Mouse (Mus musculus) embryo, embryonic 9.5 days (tissue): Measurements from ENCODE around the gene Appl2.

Experiments
- DNase-seq: peaks from one replicate; pipeline ENCODE4 v3.0.0-alpha.2; 2017; ENCODE audit errors: extremely low spot score

The Appl2 gene

DNA sequence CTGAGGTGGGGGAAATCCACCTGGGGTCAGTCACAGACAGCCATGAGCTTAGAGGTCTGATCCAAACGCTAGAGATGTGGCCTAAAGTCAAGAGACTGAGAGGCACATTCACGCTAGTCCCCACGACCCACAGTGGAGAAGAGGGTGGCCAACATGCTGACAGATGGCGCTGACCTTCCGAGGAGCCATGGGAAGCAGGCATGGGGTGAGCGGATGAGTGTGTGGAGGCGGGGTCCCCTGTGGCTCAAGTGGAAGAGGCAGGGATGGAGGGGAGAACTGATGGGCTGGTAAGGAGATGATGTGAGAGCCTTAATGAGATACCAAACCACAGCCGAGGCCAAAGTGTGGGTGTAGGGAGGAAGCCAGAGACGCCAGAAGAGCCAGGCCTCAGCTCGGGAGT, 16.8 kb downstream of the Appl2 start:
- DNase-seq = no peak

GRCm38 (mm10) chr10:83630899-83631298, 17.6 kb downstream of the Appl2 start:
- no peak for DNase-seq

- DNase-seq = no peak
These were observed 18.7 kb downstream of the Appl2 start for GRCm38 (mm10) chr10:83629878-83630277.

- DNase-seq = no peak
These were observed 19.3 kb downstream of the Appl2 start for GRCm38 (mm10) chr10:83629190-83629781.

- DNase-seq = no peak
These were observed 20.3 kb downstream of the Appl2 start for GRCm38 (mm10) chr10:83628241-83628640.

DNA sequence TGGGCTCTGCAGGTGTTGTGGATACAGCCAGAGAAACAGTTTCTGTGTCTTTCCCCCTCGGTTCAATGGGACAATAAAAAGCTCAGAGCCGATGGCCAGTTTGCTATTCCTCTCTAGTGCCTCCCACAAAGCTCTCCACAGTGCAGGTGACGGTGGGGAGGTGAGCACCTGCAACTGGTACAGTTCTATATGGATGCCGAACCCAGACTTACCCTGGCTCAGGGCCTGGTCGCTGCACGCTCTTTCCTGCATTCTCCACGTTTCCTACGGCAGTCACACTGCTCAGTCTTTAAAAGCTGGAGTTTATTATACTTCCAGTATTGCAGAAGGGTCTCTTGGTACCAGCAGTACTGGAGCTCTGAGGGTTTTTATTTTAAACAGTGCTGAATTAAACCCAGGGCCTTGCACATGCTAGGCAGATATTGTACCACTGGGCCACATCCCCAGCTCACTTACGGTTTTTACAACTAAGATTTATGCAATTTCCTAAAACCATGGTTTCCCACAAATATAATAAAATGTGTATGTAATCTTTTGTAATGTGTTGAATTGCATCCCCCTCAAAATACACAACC, 21.3 kb downstream of the Appl2 start:
- DNase-seq = no peak

- DNase-seq = no peak
These were observed 23.7 kb downstream of the Appl2 start for GRCm38 (mm10) chr10:83624841-83625240.

DNA sequence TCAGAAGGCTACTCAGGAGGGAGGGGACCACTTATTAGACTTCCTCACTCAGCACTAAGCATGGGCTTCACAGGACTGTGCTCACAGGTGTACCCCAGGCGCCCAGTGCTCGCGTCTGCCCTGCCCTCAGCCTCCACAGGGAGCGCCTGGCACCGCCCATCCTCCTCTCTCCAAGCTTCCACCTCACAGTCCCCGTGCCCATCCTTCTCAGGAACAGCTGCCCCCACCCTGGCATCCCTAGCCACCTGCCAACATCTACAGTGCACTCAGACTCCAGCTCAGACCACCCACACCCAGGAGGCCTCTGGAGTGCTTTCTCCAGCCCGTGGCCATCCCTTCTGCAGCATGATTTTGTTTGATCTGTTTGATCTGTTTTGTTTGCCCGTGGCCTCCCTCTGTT, 24.5 kb downstream of the Appl2 start:
- DNase-seq = no peak

DNA sequence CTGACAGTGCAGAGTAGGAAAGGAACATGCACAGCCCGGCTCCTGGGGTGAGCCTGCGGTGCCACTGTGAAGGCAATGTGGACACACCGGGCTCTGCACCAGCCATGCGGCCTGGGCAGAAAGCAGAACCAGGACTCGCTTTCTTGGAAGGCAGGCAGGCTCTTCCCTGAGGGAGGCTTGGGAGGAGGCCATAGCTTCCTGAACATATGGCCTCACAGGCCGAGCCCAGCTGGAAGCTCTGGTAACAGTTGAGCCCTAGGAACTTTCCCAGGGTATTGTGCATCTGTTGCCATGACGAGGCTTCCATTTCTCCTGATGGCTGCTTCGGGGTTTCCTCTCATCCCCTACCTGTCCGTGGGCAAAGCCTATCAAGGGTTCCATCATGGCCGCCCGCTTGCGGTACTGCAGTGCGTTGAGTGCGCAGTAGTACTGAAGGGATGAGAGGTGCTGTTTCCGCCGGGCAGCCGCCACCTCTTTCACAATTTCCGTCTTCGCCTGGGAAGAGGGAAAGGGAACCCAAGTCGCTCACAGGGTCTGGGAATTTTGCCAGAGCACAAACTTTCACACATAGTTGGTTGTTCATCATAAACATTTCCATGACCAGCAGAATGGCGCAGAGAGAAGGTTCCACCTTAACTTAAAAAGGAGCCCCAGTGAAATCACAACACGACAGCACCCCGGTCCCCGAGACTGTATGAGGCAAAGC, 28.0 kb downstream of the Appl2 start:
- DNase-seq = no peak

- no peak for DNase-seq
These were observed 29.6 kb downstream of the Appl2 start for GRCm38 (mm10) chr10:83618819-83619440.

- peak; percentile 41 for DNase-seq
These were observed 31.2 kb downstream of the Appl2 start for GRCm38 (mm10) chr10:83617366-83617765.

DNA sequence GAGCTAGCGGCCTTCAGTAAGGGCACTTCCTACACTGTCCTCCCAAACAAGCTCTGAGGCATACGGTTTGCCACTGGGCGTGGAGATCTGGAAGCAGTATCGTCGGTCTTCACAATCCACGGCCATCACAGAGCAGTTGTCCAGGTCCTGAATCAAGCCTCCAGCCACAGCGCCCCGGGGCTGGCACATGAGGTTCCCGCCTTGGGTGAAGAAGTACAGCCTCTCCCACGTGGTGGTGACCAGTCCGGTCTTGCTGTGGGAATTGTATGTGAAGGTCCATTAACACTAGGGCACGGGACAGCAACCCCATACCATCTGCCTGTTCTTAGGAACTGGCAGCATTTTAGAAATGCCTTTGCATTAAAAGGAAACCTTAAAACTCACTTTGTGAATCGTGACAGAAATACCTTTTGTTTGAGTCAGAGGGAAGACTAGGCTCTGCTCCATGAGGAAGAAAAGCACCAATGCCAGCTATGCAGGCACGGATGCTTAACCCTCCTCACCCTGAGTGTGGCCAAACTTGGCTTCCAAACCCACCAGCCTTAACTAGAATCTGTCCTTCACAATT, 35.8 kb downstream of the Appl2 start:
- DNase-seq = no peak

DNA sequence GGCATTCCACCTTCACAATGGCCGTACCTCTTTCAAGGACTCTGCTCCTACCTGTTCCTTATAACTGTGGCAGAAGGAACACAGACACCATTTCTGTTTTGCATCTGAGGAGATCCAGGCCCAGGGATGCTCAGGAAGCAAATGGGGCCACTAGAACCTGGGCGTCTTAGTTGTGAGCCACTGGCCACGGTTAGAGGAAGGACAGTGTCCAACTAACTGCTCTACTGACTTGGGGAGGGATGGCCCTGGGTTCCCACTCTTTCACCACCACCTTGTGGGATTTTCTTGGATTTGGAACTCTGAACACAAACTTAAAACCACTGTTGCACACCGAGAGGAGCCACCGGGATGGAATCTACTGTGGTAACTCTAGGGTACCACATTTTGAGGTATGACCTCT, 36.7 kb downstream of the Appl2 start:
- DNase-seq = no peak

DNA sequence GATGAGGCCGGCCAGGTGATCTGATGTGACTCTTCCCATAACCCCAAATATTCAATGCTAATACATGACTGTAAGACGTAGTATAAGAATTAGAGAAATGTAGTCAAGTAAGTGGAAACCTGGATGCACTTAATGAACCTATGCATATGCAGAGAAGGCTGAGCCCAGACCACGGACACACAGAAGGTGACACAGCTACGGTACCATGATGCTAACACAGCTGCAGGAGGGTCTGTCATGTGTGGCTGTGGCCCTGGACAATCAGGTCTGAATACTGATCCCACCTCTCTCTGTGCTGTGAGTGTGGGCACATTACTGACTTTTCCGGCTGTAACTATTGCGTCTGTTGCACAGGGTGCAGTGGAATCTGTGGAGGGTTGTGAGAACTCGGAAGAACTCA, 38.0 kb downstream of the Appl2 start:
- DNase-seq = no peak

DNA sequence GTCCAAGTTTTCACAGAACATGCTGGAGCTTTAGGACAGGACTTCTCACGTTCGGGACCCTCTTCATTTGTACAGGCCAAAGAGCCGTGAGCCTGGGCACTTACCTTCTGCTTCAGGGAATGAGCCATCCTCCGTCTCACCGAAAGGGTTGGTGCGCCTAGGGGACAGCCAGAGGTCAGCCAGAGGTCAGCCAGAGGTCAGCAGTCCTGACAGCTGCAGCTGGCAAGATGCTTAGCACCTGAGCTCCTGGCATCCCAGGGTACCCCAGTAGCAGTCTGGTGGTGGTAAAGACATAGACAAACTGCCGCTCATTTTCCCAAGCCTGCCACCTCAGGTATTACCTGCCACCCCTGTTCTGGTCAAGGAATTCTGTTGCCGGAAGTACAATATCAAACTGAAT, 39.9 kb downstream of the Appl2 start:
- no peak for DNase-seq

DNA sequence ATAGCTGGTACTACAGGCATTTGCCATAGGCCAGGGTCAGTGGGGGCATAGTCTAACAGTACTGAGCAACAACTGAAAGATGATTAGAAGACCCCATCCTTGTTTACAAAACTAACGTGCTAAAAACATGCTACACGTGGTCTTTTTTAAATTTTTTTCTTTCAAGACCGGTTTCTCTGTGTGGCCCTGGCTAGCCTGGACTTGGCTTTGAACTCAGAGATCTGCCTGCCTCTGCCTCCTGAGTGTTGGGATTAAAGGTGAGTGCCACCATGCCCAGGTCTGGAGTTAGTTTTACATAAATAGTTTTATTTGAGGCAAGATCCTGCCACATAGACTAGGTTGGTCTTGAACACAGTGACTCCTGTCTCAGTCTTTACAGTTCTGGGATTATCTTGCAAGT, 41.4 kb downstream of the Appl2 start:
- DNase-seq = no peak

DNA sequence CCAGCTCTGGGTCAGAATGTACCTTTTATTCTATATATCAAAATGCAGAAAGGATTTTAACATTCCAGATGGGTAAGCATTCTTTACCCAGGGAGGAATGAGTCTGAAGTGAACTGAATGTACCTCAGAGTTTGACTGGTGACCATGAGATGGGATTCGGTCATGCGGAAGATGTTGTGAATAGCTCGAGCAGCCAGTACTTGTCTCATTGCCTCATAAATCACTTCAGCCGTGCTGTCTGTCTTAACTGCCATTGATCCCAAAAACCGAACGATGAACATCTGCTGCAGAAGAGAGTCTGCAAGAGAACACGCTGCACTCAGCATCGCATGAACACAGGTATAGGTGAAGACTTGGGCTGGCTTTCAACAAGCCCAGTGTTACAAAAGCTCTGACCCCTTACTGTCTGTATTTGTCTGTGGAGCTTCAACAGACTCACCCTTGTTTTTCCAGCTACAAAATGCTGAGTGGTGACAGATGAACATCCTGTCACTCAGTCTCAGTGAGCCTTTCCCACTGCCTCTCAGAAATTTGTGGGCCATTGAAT, 42.8 kb downstream of the Appl2 start:
- DNase-seq = peak; percentile 32

GRCm38 (mm10) chr10:83603956-83604564, 44.5 kb downstream of the Appl2 start:
- no peak for DNase-seq

- no peak for DNase-seq
These were observed 47.9 kb downstream of the Appl2 start for GRCm38 (mm10) chr10:83600650-83601049.

DNA sequence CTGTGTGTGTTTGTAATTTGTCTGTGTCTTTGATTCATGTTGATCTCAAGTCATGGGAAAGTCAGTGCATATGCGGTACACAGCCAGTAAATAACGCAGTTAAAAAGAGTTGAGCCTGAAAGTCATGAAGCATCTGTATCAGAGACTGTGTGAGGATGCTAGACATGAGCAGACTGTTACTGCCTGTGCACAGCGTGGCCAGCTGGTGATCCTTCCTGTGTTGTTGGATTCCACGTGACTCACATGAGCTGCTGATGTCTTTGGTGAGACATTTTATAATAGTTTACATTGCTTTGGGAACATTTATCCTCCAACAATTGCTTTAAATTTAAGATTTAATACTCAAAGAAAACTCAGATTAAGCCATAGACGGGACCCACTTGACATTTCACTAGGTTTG, 54.0 kb downstream of the Appl2 start:
- no peak for DNase-seq

DNA sequence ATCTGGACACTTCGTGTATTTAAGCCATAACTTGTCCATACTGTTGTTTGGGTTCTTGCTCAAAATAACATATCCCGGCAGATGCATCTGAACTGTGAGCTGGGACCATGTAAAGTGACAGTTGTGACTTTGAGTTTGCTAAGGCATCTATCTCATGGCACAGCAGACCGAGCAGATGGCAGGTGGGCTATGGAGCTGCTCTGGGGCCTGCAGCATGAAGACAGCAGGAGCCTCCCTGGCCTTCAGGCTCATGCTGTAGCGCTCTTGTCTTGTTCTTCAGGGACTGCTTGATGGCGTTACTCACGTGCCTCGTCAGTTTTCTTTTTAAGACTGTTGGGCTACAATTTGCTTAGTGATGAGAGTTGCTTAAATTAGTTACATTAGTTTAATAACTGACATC, 55.9 kb downstream of the Appl2 start:
- DNase-seq = no peak

DNA sequence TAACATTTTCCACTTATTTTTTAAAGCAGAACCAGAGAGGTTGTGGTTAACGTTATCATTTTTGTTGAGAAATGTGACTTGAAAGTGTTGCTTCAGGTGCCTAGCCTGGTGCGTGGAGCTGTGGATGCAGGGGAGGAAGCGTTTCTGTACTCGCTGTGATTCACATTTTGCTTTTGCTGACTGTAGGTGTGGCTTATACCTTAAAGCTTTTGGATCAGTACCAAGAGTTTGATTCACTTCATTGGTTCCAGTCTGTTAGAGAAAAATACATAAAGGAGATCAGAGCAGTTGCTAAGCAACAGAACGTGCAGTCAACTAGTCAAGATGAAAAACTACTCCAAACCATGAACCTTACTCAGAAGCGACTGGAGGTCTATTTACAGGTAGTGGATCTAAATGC, 57.7 kb downstream of the Appl2 start:
- no peak for DNase-seq
